Mouse (Mus musculus) liver, embryonic 16.5 days (tissue): ENCODE measurements around the gene Cdh6. TPM values are rescaled to one million over a fixed set of nuclear protein-coding genes. Genes with fewer than 3 reads are reported as not detected.

ENCODE experiments used
- ATAC-seq: fragments of 200-750 bp; cut with Nextera tagmentation; 2 replicates; pipeline ENCODE4 v1.8.0; 2017; ENCODE audit warnings: low read depth, mild to moderate bottlenecking, moderate number of reproducible peaks, moderate library complexity
- H3K27ac ChIP-seq: fragments of 300-500 bp; sonication (generic); 2 replicates; pipeline ENCODE4 v1.5.1; 2014; ENCODE audit warnings: mild to moderate bottlenecking, low read length
- H3K27me3 ChIP-seq: fragments of 300-500 bp; sonication (generic); 2 replicates; pipeline ENCODE4 v1.6.1; 2014; ENCODE audit warnings: low read depth, low read length, mixed read lengths; ENCODE audit not compliant: control insufficient read depth, insufficient read depth
- H3K36me3 ChIP-seq: fragments of 300-500 bp; sonication (generic); 2 replicates; pipeline ENCODE4 v1.6.1; 2014; ENCODE audit warnings: mild to moderate bottlenecking; ENCODE audit not compliant: control insufficient read depth, insufficient read depth
- H3K4me1 ChIP-seq: fragments of 300-500 bp; sonication (generic); 2 replicates; pipeline ENCODE4 v1.6.1; 2014; ENCODE audit warnings: low read depth, low read length, mixed read lengths; ENCODE audit not compliant: control insufficient read depth
- H3K4me2 ChIP-seq: fragments of 300-500 bp; sonication (generic); 2 replicates; pipeline ENCODE4 v1.6.1; 2014; ENCODE audit warnings: low read depth, low read length, mixed read lengths
- H3K4me3 ChIP-seq: fragments of 300-500 bp; sonication (generic); 2 replicates; pipeline ENCODE4 v1.5.1; 2014; ENCODE audit warnings: low read depth, mild to moderate bottlenecking, low read length
- H3K9ac ChIP-seq: fragments of 300-500 bp; sonication (generic); 2 replicates; pipeline ENCODE4 v1.6.1; 2014; ENCODE audit warnings: low read depth, low read length
- H3K9me3 ChIP-seq: fragments of 300-500 bp; sonication (generic); replicated peaks from 2 replicates; pipeline ENCODE4 v1.6.1; 2016; ENCODE audit warnings: low read length; ENCODE audit not compliant: control insufficient read depth
- WGBS: fragments of 180-500 bp; shearing (Covaris S2); extraction: QIAGEN DNeasy Blood & Tissue Kit; methylation state at CpG from one replicate; pipeline ENCODE4 v1.1.7; 2014; ENCODE audit not compliant: insufficient replicate concordance; 5-methylcytosine and 5-hydroxymethylcytosine counted together
- polyA plus RNA-seq: library from polyadenylated mRNA; unstranded; fragments of >200 nt; fragmentation: Nextera tagmentation; extraction: Ambion mirVana; gene quantifications from 2 replicates; pipeline ENCODE4 v1.2.1, GENCODE M21; 2015

Cdh6 gene
- polyA plus RNA-seq, 1 experiment from 2014 or later: 0.19 TPM

GRCm38 (mm10) chr15:13171486-13172364 lies 1.8 kb downstream of the Cdh6 start:
- 4% methylated on average over 16 of the region's 16 CpGs for WGBS
- H3K9me3 ChIP-seq: no peaks in the 10 kb centered on the region
- H3K4me3 ChIP-seq: no peak overlapping the region
- no peak overlapping the region for H3K9ac ChIP-seq
- ATAC-seq: no peak
- H3K4me2 ChIP-seq: peak overlapping the region; percentile 13
- H3K36me3 ChIP-seq: no peaks in the 10 kb centered on the region
- H3K4me1 ChIP-seq: no peaks in the 10 kb centered on the region
- H3K27me3 ChIP-seq: peaks cover 37% of the 10 kb centered on the region
- H3K27ac ChIP-seq: no peak overlapping the region

GRCm38 (mm10) chr15:13165094-13165885 lies 8.2 kb downstream of the Cdh6 start:
- Histone ChIP-seq H3K4me2 (no peak overlapping the region), H3K27ac (no peak overlapping the region), H3K27me3 (no peaks in the 10 kb centered on the region), H3K4me3 (no peak overlapping the region), H3K36me3 (no peaks in the 10 kb centered on the region), H3K4me1 (no peaks in the 10 kb centered on the region), H3K9ac (no peak overlapping the region), H3K9me3 (no peaks in the 10 kb centered on the region)
- WGBS: 69% methylated on average over 13 of the region's 13 CpGs
- ATAC-seq: no peak

- Histone ChIP-seq H3K9ac (no peak overlapping the region), H3K36me3 (no peaks in the 10 kb centered on the region), H3K4me2 (no peak overlapping the region), H3K27me3 (no peaks in the 10 kb centered on the region), H3K9me3 (no peaks in the 10 kb centered on the region), H3K4me3 (no peak overlapping the region), H3K4me1 (no peaks in the 10 kb centered on the region), H3K27ac (no peak overlapping the region)
- ATAC-seq: no peak
- 77% methylated on average over 5 of the region's 5 CpGs for WGBS
Measured at GRCm38 (mm10) chr15:13155820-13156219, 17.7 kb downstream of the Cdh6 start.

DNA sequence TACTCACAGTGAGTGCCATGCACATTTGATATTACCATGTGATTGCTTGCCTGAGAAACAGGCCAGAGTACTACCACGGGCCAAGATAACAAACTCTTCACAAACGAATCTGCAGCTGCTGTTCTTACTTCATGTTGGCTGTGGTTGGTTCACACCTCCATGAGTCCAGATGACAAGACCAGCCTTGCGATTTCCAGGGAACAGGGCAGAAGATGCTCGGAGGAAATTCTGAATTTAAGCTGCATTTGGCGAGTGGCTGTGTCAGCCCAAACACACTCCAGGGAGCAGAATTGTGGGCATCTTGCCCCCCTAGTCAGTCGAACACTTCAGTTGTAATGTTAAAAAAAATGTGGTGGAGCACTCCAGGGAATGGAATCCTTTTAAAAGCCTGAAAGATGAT lies 18.1 kb downstream of the Cdh6 start:
- Histone ChIP-seq H3K27me3 (no peaks in the 10 kb centered on the region), H3K4me3 (no peak overlapping the region), H3K27ac (no peak overlapping the region), H3K36me3 (no peaks in the 10 kb centered on the region), H3K4me2 (no peak overlapping the region), H3K4me1 (no peaks in the 10 kb centered on the region), H3K9me3 (no peaks in the 10 kb centered on the region), H3K9ac (no peak overlapping the region)
- WGBS: 50% methylated on average over 6 of the region's 6 CpGs
- ATAC-seq: no peak

- Histone ChIP-seq H3K4me2 (no peak overlapping the region), H3K9me3 (no peaks in the 10 kb centered on the region), H3K4me1 (no peaks in the 10 kb centered on the region), H3K9ac (no peak overlapping the region), H3K27me3 (no peaks in the 10 kb centered on the region), H3K36me3 (no peaks in the 10 kb centered on the region), H3K27ac (no peak overlapping the region), H3K4me3 (no peak overlapping the region)
- ATAC-seq: no peak
- WGBS: 51% methylated on average over 4 of the region's 4 CpGs
Measured at GRCm38 (mm10) chr15:13141983-13142382, 31.5 kb downstream of the Cdh6 start.

GRCm38 (mm10) chr15:13139662-13140061 lies 33.8 kb downstream of the Cdh6 start:
- no peaks in the 10 kb centered on the region for H3K4me1 ChIP-seq
- H3K36me3 ChIP-seq: no peaks in the 10 kb centered on the region
- no peak overlapping the region for H3K4me3 ChIP-seq
- H3K27me3 ChIP-seq: no peaks in the 10 kb centered on the region
- WGBS: 68% methylated on average over 5 of the region's 5 CpGs
- H3K9ac ChIP-seq: no peak overlapping the region
- no peak overlapping the region for H3K4me2 ChIP-seq
- H3K27ac ChIP-seq: no peak overlapping the region
- H3K9me3 ChIP-seq: no peaks in the 10 kb centered on the region
- ATAC-seq: no peak

- WGBS: 72% methylated on average over 6 of the region's 6 CpGs
- no peaks in the 10 kb centered on the region for H3K36me3 ChIP-seq
- ATAC-seq: no peak
Measured at GRCm38 (mm10) chr15:13137166-13137565, 36.3 kb downstream of the Cdh6 start.

DNA sequence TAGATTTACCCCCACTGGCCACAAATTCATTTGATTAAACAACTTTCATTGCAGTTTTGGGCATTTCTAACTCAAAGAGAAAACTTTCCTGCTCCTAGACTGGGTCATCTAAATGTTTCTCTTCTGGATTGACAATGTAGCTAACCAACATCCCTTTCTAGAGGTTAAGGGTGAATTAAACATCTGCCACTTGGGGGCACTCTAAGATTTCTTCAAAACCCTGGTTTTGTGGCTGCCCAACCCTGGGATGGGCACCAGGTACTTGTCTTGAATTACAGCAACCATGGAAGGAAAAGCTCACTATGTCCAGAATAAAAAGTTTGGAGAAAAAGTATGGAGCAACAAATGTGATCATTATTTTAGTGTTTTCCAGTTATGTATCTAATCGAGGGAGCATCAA lies 39.4 kb downstream of the Cdh6 start:
- Histone ChIP-seq H3K9ac (no peak overlapping the region), H3K36me3 (no peaks in the 10 kb centered on the region), H3K27me3 (no peaks in the 10 kb centered on the region), H3K4me3 (no peak overlapping the region), H3K4me1 (no peaks in the 10 kb centered on the region), H3K27ac (no peak overlapping the region), H3K4me2 (no peak overlapping the region), H3K9me3 (no peaks in the 10 kb centered on the region)
- WGBS: 44% methylated on average over 1 of the region's 1 CpGs
- no peak for ATAC-seq

More at GRCm38 (mm10) chr15:13137166-13137565, 36.3 kb downstream of the Cdh6 start:
- no peak overlapping the region for H3K4me3 ChIP-seq
- no peak overlapping the region for H3K27ac ChIP-seq
- H3K4me2 ChIP-seq: no peak overlapping the region
- H3K9ac ChIP-seq: no peak overlapping the region
- H3K27me3 ChIP-seq: no peaks in the 10 kb centered on the region
- no peaks in the 10 kb centered on the region for H3K4me1 ChIP-seq
- no peaks in the 10 kb centered on the region for H3K9me3 ChIP-seq

GRCm38 (mm10) chr15:13133370-13133769 lies 40.1 kb downstream of the Cdh6 start:
- Histone ChIP-seq H3K4me2 (no peak overlapping the region), H3K4me1 (no peaks in the 10 kb centered on the region), H3K9ac (no peak overlapping the region), H3K36me3 (no peaks in the 10 kb centered on the region), H3K27ac (no peak overlapping the region), H3K27me3 (no peaks in the 10 kb centered on the region), H3K9me3 (no peaks in the 10 kb centered on the region), H3K4me3 (no peak overlapping the region)
- WGBS: 60% methylated on average over 8 of the region's 8 CpGs
- no peak for ATAC-seq
